Mouse (Mus musculus) G1E (cell line): ENCODE measurements around the gene Timm29. TPM values are rescaled to one million over a fixed set of nuclear protein-coding genes. Genes with fewer than 3 reads are reported as not detected.

Source experiments
- ATAC-seq: 2 replicates; pipeline ENCODE4 v1.8.0; 2016; ENCODE audit warnings: mild to moderate bottlenecking; ENCODE audit not compliant: insufficient number of reproducible peaks, poor library complexity, low FRiP score, severe bottlenecking; ENCODE audit errors: extremely low read depth
- DNase-seq: peaks from one replicate; pipeline ENCODE4 v3.0.0; 2012; ENCODE audit warnings: low spot score
- H3K27me3 ChIP-seq: 2 replicates; pipeline ENCODE4 v1.6.1; 2012; ENCODE audit warnings: mild to moderate bottlenecking, low read length, inconsistent platforms; ENCODE audit not compliant: insufficient read depth
- H3K36me3 ChIP-seq: replicated peaks from 2 replicates; pipeline ENCODE3; 2012; ENCODE audit warnings: mild to moderate bottlenecking, inconsistent platforms
- H3K4me1 ChIP-seq: 2 replicates; pipeline ENCODE4 v1.6.1; 2012; ENCODE audit warnings: low read depth, low read length, inconsistent platforms, mixed read lengths; ENCODE audit not compliant: insufficient read depth
- H3K4me3 ChIP-seq: 2 replicates; pipeline ENCODE4 v1.5.1; 2012; ENCODE audit warnings: low read depth, mild to moderate bottlenecking, inconsistent platforms, low read length, moderate library complexity, mixed read lengths
- H3K9me3 ChIP-seq: replicated peaks from 2 replicates; pipeline ENCODE4 v1.6.1; 2012; ENCODE audit warnings: inconsistent platforms
- CTCF ChIP-seq: IDR thresholded peaks from 2 replicates; pipeline ENCODE4 v1.5.1; 2012; ENCODE audit warnings: low read depth, low read length, inconsistent platforms, mixed read lengths
- GATA1 ChIP-seq: IDR thresholded peaks from 2 replicates; pipeline ENCODE4 v1.6.1; 2012; ENCODE audit warnings: borderline replicate concordance, low read length, inconsistent platforms, mixed read lengths
- GATA2 ChIP-seq: IDR thresholded peaks from 2 replicates; pipeline ENCODE4 v1.6.1; 2012; ENCODE audit warnings: low read depth, low read length, inconsistent platforms, borderline replicate concordance
- POLR2AphosphoS5 ChIP-seq: IDR thresholded peaks from 2 replicates; pipeline ENCODE4 v1.6.1; 2012; ENCODE audit warnings: low read depth, low read length, inconsistent platforms; ENCODE audit not compliant: insufficient replicate concordance
- TAL1 ChIP-seq: conservative IDR thresholded peaks from 2 replicates; pipeline ENCODE4 v1.6.1; 2012; ENCODE audit warnings: low read depth, low read length, inconsistent platforms, mixed read lengths
- polyA plus RNA-seq: library from polyadenylated mRNA; stranded (reverse); fragments of >175 nt; gene quantifications from 2 replicates; pipeline ENCODE4 v1.2.3, GENCODE M21; 2012
- total RNA-seq, 2 experiments: library from RNA; stranded (forward) in 1 of 2; stranded (reverse) in 1 of 2; fragments of 200-1000 nt in 1 of 2; fragments of >200 nt in 1 of 2; fragmentation: Nextera tagmentation in 1 of 2; gene quantifications; 2 replicates each; pipeline ENCODE4 v1.2.3; 2014 to 2017

Gene Timm29
- total RNA-seq (2014; fragmentation: Nextera tagmentation) (25.1 and 25.5 TPM in 2 replicates), total RNA-seq (2017) (30.7 and 35.9 TPM in 2 replicates), polyA plus RNA-seq (18.3 and 20.0 TPM in 2 replicates)

DNA sequence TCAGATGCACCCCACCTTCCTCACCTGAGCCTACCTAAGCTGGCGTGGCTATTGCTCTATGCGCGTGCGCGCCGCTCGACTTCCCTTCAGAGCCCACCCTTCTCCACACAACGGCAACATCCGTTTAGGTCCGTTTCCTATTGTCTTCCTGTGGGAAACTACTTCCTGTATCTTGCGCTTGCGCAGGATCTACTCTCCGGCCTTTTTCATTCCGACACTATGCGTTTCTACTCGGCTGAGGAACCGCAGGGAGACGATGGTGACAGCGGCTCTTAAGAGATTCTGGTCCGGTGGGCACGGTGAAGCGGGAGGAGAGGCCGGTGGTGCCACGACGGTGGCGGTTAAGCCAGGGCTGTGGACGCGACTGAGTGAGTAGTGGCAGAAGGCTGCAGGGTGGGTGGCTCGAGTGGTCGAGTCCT is at the start of gene Timm29, which contains the start of gene Yipf2:
Gene Timm29 (plus strand): TSS at position 20 of the 419 bp plus-strand sequence.
Gene Yipf2 (minus strand): TSS at position 126 of the 419 bp plus-strand sequence.
- no peaks in the 10 kb centered on the region for H3K27me3 ChIP-seq
- TF ChIP-seq GATA1 (no peak), TAL1 (no peak), CTCF (no peak), GATA2 (no peak), POLR2AphosphoS5 (no peak)
- ATAC-seq (peak; percentile 88), DNase-seq (peak; percentile 71)
- peaks cover 85% of the 10 kb centered on the region for H3K36me3 ChIP-seq
- H3K4me1 ChIP-seq: peaks cover 57% of the 10 kb centered on the region
- peak within 1 kb of the TSS; percentile 90 for H3K4me3 ChIP-seq
- H3K9me3 ChIP-seq: no peaks in the 10 kb centered on the region

DNA sequence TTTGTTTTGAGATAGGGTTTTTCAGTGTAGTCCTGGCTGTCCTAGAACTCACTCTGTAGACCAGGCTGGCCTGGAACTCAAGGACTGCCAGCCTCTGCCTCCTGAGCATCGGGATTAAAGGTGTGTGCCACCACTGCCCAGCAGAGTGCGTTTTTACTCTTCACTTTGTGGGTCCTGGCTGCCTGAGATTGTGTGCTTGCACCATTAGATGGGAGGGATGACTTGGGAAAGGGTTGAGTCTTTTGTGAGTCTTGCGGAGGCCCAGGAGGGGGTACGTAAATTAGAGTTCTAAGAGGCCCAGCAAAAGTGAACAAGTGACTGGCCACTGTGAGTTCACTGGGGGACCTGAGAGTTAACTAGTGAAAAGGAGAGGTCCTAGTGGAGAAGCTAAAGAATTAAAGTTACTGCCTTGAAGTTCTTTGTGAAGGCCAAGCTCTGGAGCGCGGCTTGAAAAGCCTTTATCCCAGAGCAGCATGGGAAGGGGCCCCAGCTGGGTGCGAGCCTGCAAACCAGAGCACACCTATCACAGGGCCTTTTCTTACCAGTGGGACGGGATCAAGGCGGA is 47.1 kb upstream of the Timm29 start:
- Histone ChIP-seq H3K36me3 (peaks cover 21% of the 10 kb centered on the region), H3K4me1 (peaks cover 34% of the 10 kb centered on the region), H3K9me3 (no peaks in the 10 kb centered on the region), H3K27me3 (no peaks in the 10 kb centered on the region), H3K4me3 (peak overlapping the region; percentile 83)
- ATAC-seq (peak; percentile 46; the same call in 1 of the 2 replicates), DNase-seq (peak; percentile 64)
- no peak for TF ChIP-seq CTCF
- TF ChIP-seq TAL1: no peak
- no peak for TF ChIP-seq POLR2AphosphoS5
- TF ChIP-seq GATA2: no peak
- TF ChIP-seq GATA1: no peak

DNA sequence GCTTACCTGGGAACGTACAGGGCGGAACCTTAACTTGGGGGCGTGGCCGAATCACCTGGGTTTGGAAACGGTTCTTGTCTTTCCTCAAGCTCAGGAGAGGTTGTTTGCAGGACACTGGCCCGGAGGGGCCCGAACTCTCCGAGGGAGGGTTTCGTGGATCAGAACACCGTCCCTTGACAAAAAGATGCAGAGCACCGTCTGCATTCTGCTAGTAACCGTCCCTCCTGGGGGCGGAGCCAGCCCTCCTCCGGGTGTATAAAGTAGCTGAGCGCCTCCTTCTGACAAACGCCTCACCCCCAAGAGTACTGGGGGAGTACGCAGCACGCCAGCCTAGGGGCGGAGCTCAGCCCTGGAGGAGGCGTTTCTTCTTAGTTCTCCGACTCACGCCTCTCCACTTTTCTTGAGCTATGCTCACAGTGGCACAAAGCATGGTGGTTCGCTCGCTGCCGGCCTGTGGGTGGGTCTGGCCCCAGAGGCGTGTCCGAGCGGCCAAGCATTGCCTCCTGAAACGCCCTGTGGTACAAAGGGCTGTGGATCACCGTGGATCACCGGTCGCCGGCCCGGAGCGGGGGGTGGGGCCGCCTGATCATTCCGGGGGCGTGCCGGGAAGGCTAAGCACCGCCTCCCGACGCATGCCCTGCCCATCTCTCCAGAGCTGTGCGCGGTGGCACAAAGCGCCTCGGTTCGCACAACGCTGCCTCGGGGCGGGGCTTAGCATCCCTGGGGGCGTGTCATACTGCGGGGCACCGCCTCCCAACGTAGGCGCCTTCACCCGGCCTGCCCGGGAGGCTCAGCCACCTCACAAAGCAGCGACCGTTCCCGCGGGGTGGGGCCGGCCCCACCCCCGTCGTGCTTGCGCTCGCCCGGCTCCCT is 46.4 kb upstream of the Timm29 start:
- no peak for TF ChIP-seq TAL1
- no peak for TF ChIP-seq GATA2
- no peak for TF ChIP-seq POLR2AphosphoS5
- no peak for TF ChIP-seq GATA1
- TF ChIP-seq CTCF: no peak
- no peaks in the 10 kb centered on the region for H3K9me3 ChIP-seq
- H3K4me1 ChIP-seq: peaks cover 37% of the 10 kb centered on the region
- ATAC-seq: peak; percentile 85
- peak; percentile 92 for DNase-seq
- no peaks in the 10 kb centered on the region for H3K27me3 ChIP-seq
- peak overlapping the region; percentile 83 for H3K4me3 ChIP-seq
- peaks cover 28% of the 10 kb centered on the region for H3K36me3 ChIP-seq

DNA sequence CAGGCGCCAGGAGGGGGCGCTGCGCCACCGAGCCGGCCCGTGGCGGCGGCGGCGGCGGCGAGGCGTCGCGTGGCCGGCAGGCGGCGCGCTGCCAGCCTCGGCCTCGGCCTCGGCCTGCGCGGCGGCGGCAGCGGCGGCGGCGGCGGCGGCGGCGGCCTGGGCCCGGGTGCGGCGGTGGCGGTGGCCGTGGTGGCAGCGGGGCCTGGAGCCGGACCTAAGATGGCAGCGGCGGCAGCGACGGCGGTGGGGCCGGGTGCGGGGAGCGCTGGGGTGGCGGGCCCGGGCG is 45.8 kb upstream of the Timm29 start, which contains the start of gene Carm1:
Gene Carm1 (plus strand): TSS at position 106 of the 286 bp plus-strand sequence.
- peaks cover 37% of the 10 kb centered on the region for H3K4me1 ChIP-seq

DNA sequence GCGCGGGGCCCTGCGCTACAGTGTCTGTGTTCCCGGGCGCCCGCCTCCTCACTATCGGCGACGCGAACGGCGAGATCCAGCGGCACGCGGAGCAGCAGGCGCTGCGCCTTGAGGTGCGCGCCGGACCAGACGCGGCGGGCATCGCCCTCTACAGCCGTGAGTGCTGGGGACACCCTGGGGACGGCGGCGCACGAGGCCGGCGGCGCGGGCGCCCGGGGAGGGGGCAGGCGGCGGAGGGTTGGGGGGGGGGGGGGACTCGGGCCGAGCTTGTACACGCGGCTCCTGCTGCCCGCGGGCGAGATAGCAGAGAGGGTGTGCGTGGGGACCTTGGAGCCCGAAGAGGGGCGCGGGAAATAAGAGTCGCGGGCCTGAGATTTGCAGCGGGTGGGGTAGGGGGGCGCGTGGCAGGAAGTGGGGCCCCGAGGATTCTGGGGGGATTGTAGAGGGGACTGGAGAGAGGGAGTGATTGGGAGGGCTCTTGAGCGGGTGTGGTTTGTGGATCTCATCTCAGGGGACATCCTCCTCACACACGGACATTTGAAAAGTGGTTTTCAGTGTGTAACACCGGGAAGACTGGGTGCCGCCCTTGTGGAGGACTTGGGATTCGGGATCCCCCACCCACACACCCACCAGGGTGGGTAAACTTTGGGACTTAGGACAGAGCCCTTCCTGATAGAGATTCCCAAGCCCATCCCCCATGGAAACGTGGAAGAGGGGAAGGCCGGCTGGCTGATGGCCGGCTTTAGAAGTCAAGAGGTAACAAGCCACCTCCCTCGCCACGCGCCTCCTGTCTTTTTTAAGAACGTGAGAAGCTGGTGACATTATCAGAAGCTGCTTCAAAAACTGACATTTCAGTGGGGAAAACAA is 45.2 kb upstream of the Timm29 start:
- H3K4me1 ChIP-seq: peaks cover 37% of the 10 kb centered on the region
- no peaks in the 10 kb centered on the region for H3K9me3 ChIP-seq
- H3K27me3 ChIP-seq: no peaks in the 10 kb centered on the region
- TF ChIP-seq POLR2AphosphoS5 (no peak), GATA2 (no peak), TAL1 (no peak), GATA1 (no peak), CTCF (no peak)
- no peak for ATAC-seq
- peaks cover 36% of the 10 kb centered on the region for H3K36me3 ChIP-seq
- peak overlapping the region; percentile 83 for H3K4me3 ChIP-seq
- DNase-seq: peak; percentile 37

More for the DNA sequence above, 45.8 kb upstream of the Timm29 start, which contains the start of gene Carm1:
- H3K36me3 ChIP-seq: peaks cover 33% of the 10 kb centered on the region
- no peak for DNase-seq
- ATAC-seq: no peak
- H3K4me3 ChIP-seq: peak within 1 kb of the TSS; percentile 83
- H3K27me3 ChIP-seq: no peaks in the 10 kb centered on the region
- TF ChIP-seq CTCF (peak; percentile 42; the same call in 1 of the 2 replicates), POLR2AphosphoS5 (no peak)
- no peaks in the 10 kb centered on the region for H3K9me3 ChIP-seq

DNA sequence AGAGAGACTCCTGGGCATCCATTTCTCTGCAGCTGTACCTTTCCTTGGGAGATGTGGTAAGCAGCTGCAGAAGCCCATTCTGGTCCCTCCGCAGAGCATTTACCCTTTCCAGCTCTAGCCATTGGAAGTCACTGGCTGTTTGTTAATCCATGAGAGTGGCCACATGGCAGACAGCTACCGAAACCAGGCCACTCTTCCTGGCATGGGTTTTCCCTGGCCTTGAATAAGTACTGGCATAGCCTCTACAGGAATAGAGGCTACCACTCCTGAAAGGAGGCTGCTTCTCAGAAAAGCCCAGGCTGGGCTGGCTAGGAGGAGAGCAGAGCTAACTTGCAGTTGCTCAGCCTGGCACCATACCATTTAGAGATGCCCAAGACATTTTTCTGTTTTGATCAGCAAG is 41.5 kb upstream of the Timm29 start:
- no peak for DNase-seq
- TF ChIP-seq GATA2 (no peak), CTCF (no peak), TAL1 (no peak), POLR2AphosphoS5 (no peak), GATA1 (no peak)
- no peaks in the 10 kb centered on the region for H3K27me3 ChIP-seq
- no peak overlapping the region for H3K4me3 ChIP-seq
- peaks cover 69% of the 10 kb centered on the region for H3K36me3 ChIP-seq
- ATAC-seq: no peak
- peaks cover 36% of the 10 kb centered on the region for H3K4me1 ChIP-seq
- no peaks in the 10 kb centered on the region for H3K9me3 ChIP-seq
